Mouse (Mus musculus) left cerebral cortex, adult 8-10 months (tissue): ENCODE measurements around the gene Fancc. TPM values are rescaled to one million over a fixed set of nuclear protein-coding genes. Genes with fewer than 3 reads are reported as not detected.

Experiments used
- DNase-seq, 2 experiments: peaks; one replicate each; pipeline ENCODE4 v3.0.0; 2022; ENCODE audit warnings: low spot score in 2 of 2
- total RNA-seq, 4 experiments: library from RNA; stranded (reverse); gene quantifications; 2 replicates each; pipeline ENCODE4 v1.2.4; 2022

The Fancc gene
- total RNA-seq, 4 experiments from 2014 or later = 10.5 to 12.1 (median 10.6) TPM

- DNase-seq = no peak
These were observed 203.4 kb downstream of the Fancc start for GRCm38 (mm10) chr13:63293647-63294046.

GRCm38 (mm10) chr13:63291016-63291415 lies 206.1 kb downstream of the Fancc start:
- no peak for DNase-seq

GRCm38 (mm10) chr13:63290126-63290525 lies 207.0 kb downstream of the Fancc start:
- DNase-seq = no peak

- no peak for DNase-seq
These were observed 207.4 kb downstream of the Fancc start for GRCm38 (mm10) chr13:63289687-63290086.

- no peak for DNase-seq
These were observed 207.9 kb downstream of the Fancc start for GRCm38 (mm10) chr13:63289152-63289551.

- DNase-seq = no peak
These were observed 210.5 kb downstream of the Fancc start for GRCm38 (mm10) chr13:63286483-63287102.

GRCm38 (mm10) chr13:63284748-63285147 lies 212.3 kb downstream of the Fancc start:
- no peak for DNase-seq

GRCm38 (mm10) chr13:63283236-63283635 lies 213.8 kb downstream of the Fancc start:
- no peak for DNase-seq

- DNase-seq = no peak
These were observed 215.9 kb downstream of the Fancc start for GRCm38 (mm10) chr13:63281206-63281605.

GRCm38 (mm10) chr13:63280344-63280743 lies 216.7 kb downstream of the Fancc start:
- no peak for DNase-seq

GRCm38 (mm10) chr13:63279807-63280206 lies 217.3 kb downstream of the Fancc start:
- no peak for DNase-seq

GRCm38 (mm10) chr13:63278796-63279475 lies 218.1 kb downstream of the Fancc start:
- DNase-seq = no peak

GRCm38 (mm10) chr13:63278141-63278631 lies 218.9 kb downstream of the Fancc start:
- no peak for DNase-seq

GRCm38 (mm10) chr13:63277316-63277715 lies 219.8 kb downstream of the Fancc start:
- DNase-seq = no peak

GRCm38 (mm10) chr13:63276389-63276788 lies 220.7 kb downstream of the Fancc start:
- DNase-seq = no peak

GRCm38 (mm10) chr13:63274488-63275166 lies 222.5 kb downstream of the Fancc start:
- no peak for DNase-seq

- DNase-seq = no peak
These were observed 223.2 kb downstream of the Fancc start for GRCm38 (mm10) chr13:63273859-63274258.

GRCm38 (mm10) chr13:63272602-63273229 lies 224.4 kb downstream of the Fancc start:
- no peak for DNase-seq

- DNase-seq = no peak
These were observed 225.0 kb downstream of the Fancc start for GRCm38 (mm10) chr13:63272017-63272601.

GRCm38 (mm10) chr13:63270191-63270590 lies 226.9 kb downstream of the Fancc start:
- DNase-seq = no peak

GRCm38 (mm10) chr13:63268776-63269175 lies 228.3 kb downstream of the Fancc start:
- no peak for DNase-seq
